Comparison of ENCODE assay signal across 9 mouse cellular contexts in genomic region chr15:30171493-30172195, GRCm38 (mm10). TPM values are rescaled to one million over a fixed set of nuclear protein-coding genes. Genes with fewer than 3 reads are reported as not detected.
A peak's percentile ranks its signal among the peaks of the same experiment; 100 is the strongest.
DNase-seq lines count a peak whose midpoint lies in the region; ATAC-seq lines count a peak whose summit lies in the region.
"Had no signal": no experiment of that assay in that cellular context is flagged by ENCODE, and none has a peak within 500 bp of the region (broad histone marks: within the 10 kb centered on the region; RNA-seq: fewer than 3 reads in every experiment).

No protein-coding gene starts in this region.

- 20% methylated on average over 11 of the region's 11 CpGs for WGBS in kidney, embryonic 14.5 days
- WGBS in embryonic facial prominence, embryonic 13.5 days = 16% methylated on average over 11 of the region's 11 CpGs
- 26% methylated on average over 11 of the region's 11 CpGs for WGBS in intestine, embryonic 14.5 days
- 21% methylated on average over 11 of the region's 11 CpGs for WGBS in neural tube, embryonic 11.5 days

- peaks cover 7% of the 10 kb centered on the region; the same call in 1 of the 2 replicates for H3K4me1 ChIP-seq in kidney, embryonic 14.5 days (ENCODE audit: control insufficient read depth, insufficient read depth, low read length)
- peaks cover 13% of the 10 kb centered on the region for H3K4me1 ChIP-seq in embryonic facial prominence, embryonic 13.5 days
- H3K4me1 ChIP-seq in intestine, embryonic 14.5 days (replicated peaks; ENCODE audit: control insufficient read depth, insufficient read depth, low read length) = 0 out of 2 replicates have a peak, but pooled peaks cover 3% of the 10 kb centered on the region
- H3K4me1 ChIP-seq in neural tube, embryonic 11.5 days (ENCODE audit: control insufficient read depth, insufficient read depth, low read length) = no peaks in the 10 kb centered on the region

- peak overlapping the region; percentile 93 for H3K4me2 ChIP-seq in kidney, embryonic 14.5 days (replicated peaks; ENCODE audit: low read depth, low read length)
- peak overlapping the region; percentile 91 for H3K4me2 ChIP-seq in embryonic facial prominence, embryonic 13.5 days
- peak overlapping the region; percentile 99 for H3K4me2 ChIP-seq in intestine, embryonic 14.5 days (ENCODE audit: low read length)
- H3K4me2 ChIP-seq in neural tube, embryonic 11.5 days (ENCODE audit: low read depth) = peak overlapping the region; percentile 88

- no peak for DNase-seq in kidney, postnatal 36 days
- DNase-seq in intestine, embryonic 14.5 days (ENCODE audit: low spot score) = peak; percentile 53
- DNase-seq in neural tube, embryonic 11.5 days (ENCODE audit: low spot score) = no peak
- no peak for DNase-seq in frontal cortex, adult 2 months (ENCODE audit: extremely low spot score in 1 of 2, low spot score in 1 of 2)
- DNase-seq in frontal cortex, postnatal 10 days (ENCODE audit: low spot score in 2 of 2) = no peak
- no peak for DNase-seq in layer of hippocampus, adult 9-10 months (ENCODE audit: low spot score)

- no peak overlapping the region for H3K27ac ChIP-seq in kidney, embryonic 14.5 days (ENCODE audit: low read depth, low read length)
- H3K27ac ChIP-seq in embryonic facial prominence, embryonic 13.5 days = no peak overlapping the region
- H3K27ac ChIP-seq in intestine, embryonic 14.5 days (ENCODE audit: low read depth) = no peak overlapping the region
- no peak overlapping the region for H3K27ac ChIP-seq in neural tube, embryonic 11.5 days (ENCODE audit: low read depth, low read length)

- no peak overlapping the region for H3K9ac ChIP-seq in kidney, embryonic 14.5 days (ENCODE audit: low read depth, low read length)
- H3K9ac ChIP-seq in embryonic facial prominence, embryonic 13.5 days = no peak overlapping the region
- H3K9ac ChIP-seq in intestine, embryonic 14.5 days (ENCODE audit: low read length) = no peak overlapping the region
- H3K9ac ChIP-seq in neural tube, embryonic 11.5 days (ENCODE audit: low read length) = peak overlapping the region; percentile 79

- H3K4me3 ChIP-seq in kidney, embryonic 14.5 days (ENCODE audit: low read length) = peak overlapping the region; percentile 69
- H3K4me3 ChIP-seq in embryonic facial prominence, embryonic 13.5 days = peak overlapping the region; percentile 71
- H3K4me3 ChIP-seq in intestine, embryonic 14.5 days (ENCODE audit: low read depth, low read length) = peak overlapping the region; percentile 63; the same call in 1 of the 2 replicates
- H3K4me3 ChIP-seq in neural tube, embryonic 11.5 days (ENCODE audit: low read depth, low read length) = peak overlapping the region; percentile 69
- H3K4me3 ChIP-seq: myocyte had no signal

- H3K27me3 ChIP-seq in kidney, embryonic 14.5 days (ENCODE audit: control insufficient read depth, insufficient read depth, low read length) = peaks cover 31% of the 10 kb centered on the region
- H3K27me3 ChIP-seq in embryonic facial prominence, embryonic 13.5 days = peaks cover 51% of the 10 kb centered on the region
- H3K27me3 ChIP-seq in intestine, embryonic 14.5 days (replicated peaks; ENCODE audit: control insufficient read depth, insufficient read depth, low read length) = peaks cover 29% of the 10 kb centered on the region; the same call in 1 of the 2 replicates
- H3K27me3 ChIP-seq in neural tube, embryonic 11.5 days (ENCODE audit: control insufficient read depth, insufficient read depth, low read length) = 0 out of 2 replicates have a peak, but pooled peaks cover 3% of the 10 kb centered on the region

- H3K9me3 ChIP-seq in kidney, embryonic 14.5 days (ENCODE audit: control insufficient read depth, low read length) = no peaks in the 10 kb centered on the region
- no peaks in the 10 kb centered on the region for H3K9me3 ChIP-seq in embryonic facial prominence, embryonic 13.5 days
- no peaks in the 10 kb centered on the region for H3K9me3 ChIP-seq in intestine, embryonic 14.5 days (ENCODE audit: control insufficient read depth, low read length)
- H3K9me3 ChIP-seq in neural tube, embryonic 11.5 days (ENCODE audit: control insufficient read depth, low read length) = no peaks in the 10 kb centered on the region

- no peak for ATAC-seq in kidney, embryonic 14.5 days (ENCODE audit: low FRiP score, low TSS enrichment)
- no peak for ATAC-seq in embryonic facial prominence, embryonic 13.5 days (ENCODE audit: insufficient number of reproducible peaks, insufficient read depth, low FRiP score, low TSS enrichment, low read depth)
- no peak for ATAC-seq in intestine, embryonic 14.5 days (replicated peaks; ENCODE audit: low FRiP score, low TSS enrichment, low read depth)
- ATAC-seq in neural tube, embryonic 11.5 days (ENCODE audit: insufficient read depth, low FRiP score, low TSS enrichment) = no peak

- H3K36me3 ChIP-seq in kidney, embryonic 14.5 days (ENCODE audit: control insufficient read depth, insufficient read depth, low read length) = no peaks in the 10 kb centered on the region
- no peaks in the 10 kb centered on the region for H3K36me3 ChIP-seq in embryonic facial prominence, embryonic 13.5 days
- H3K36me3 ChIP-seq in intestine, embryonic 14.5 days (ENCODE audit: control insufficient read depth, insufficient read depth, low read length) = no peaks in the 10 kb centered on the region
- H3K36me3 ChIP-seq in neural tube, embryonic 11.5 days (ENCODE audit: control insufficient read depth, insufficient read depth, low read length) = no peaks in the 10 kb centered on the region

RNA-seq across cellular contexts. Expression of gene Ctnnd2, which starts 0.7 kb away (rescaled TPM):
- 4.5 and 4.6 TPM in 2 replicates for polyA plus RNA-seq in kidney, embryonic 14.5 days (2014; fragmentation: Nextera tagmentation; extraction: Ambion mirVana)
- 8.2 and 9.1 TPM in 2 replicates for polyA plus RNA-seq in embryonic facial prominence, embryonic 13.5 days (2015; fragmentation: Nextera tagmentation; extraction: Ambion mirVana)
- 3.6 and 3.8 TPM in 2 replicates for polyA plus RNA-seq in intestine, embryonic 14.5 days (2014; fragmentation: Nextera tagmentation; extraction: Ambion mirVana)
- 19.1 and 24.0 TPM in 2 replicates for polyA plus RNA-seq in neural tube, embryonic 11.5 days (2014; fragmentation: Nextera tagmentation; extraction: Ambion mirVana)
- polyA plus RNA-seq in frontal cortex, adult 2 months (2012; rRNA removed) = 124 and 135 TPM in 2 replicates
